Mouse (Mus musculus) kidney, adult 2 months (tissue): Measurements from ENCODE around the gene Rin3.

Experiments used
- CTCF ChIP-seq: fragments of 200-500 bp; conservative IDR thresholded peaks from 2 replicates; pipeline ENCODE4 v1.5.1; 2011; ENCODE audit warnings: low read depth, mild to moderate bottlenecking, control low read depth, low read length, moderate library complexity, mixed read lengths; ENCODE audit not compliant: insufficient read depth, insufficient read length
- POLR2A ChIP-seq: fragments of 200-500 bp; IDR thresholded peaks from one replicate; pipeline ENCODE4 v1.6.1; 2011; ENCODE audit warnings: low read depth, low read length, control low read depth

GRCm38 (mm10) chr12:102248104-102248503 is 34.7 kb upstream of the Rin3 start:
- TF ChIP-seq CTCF (no peak), POLR2A (no peak)
